Mouse (Mus musculus): Measurements from ENCODE around the gene Slc25a29. TPM values are rescaled to one million over a fixed set of nuclear protein-coding genes. Genes with fewer than 3 reads are reported as not detected.

Gene Slc25a29
- total RNA-seq, 2 experiments from 2014 or later: 6.4 to 9.2 TPM

DNA sequence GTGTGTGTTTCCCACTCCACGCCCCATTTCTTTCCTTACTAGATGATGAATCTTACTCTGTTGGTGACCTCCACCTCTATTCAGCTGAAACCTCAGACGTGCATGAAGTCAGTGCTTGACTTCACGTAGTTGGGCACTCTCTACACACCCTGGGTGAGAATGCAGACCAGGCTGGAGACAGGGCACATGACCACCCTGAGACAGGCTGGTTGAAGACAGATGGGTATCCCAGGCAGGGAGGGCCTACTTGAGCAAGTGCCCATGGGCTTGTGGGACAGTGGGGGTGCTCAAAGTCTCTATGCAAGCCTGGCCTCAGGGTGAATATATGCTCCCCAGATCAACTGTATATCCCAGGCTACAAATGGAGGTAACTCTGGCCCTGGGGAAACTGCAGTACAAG is 1.3 kb downstream of the Slc25a29 start:
- no peak for DNase-seq

DNA sequence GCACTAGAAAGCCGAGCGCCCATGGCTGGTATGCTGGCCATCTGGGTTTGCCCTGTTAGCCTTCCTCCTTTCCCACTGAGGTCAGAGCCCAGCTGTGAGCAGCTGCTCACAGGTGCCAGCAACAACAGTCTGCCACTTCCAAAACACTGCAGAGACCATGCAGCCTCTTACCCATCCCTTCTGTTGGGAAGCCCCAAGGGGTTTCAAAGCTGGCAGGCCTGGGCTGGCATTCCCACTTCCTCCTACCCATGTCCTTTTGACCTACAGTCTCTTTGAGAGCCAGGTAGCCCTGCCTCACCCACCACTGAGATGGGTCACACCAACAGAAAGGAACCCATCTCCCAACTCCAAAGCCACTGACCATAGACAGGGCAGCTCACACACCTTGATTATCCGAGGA is 2.3 kb downstream of the Slc25a29 start:
- DNase-seq: no peak

DNA sequence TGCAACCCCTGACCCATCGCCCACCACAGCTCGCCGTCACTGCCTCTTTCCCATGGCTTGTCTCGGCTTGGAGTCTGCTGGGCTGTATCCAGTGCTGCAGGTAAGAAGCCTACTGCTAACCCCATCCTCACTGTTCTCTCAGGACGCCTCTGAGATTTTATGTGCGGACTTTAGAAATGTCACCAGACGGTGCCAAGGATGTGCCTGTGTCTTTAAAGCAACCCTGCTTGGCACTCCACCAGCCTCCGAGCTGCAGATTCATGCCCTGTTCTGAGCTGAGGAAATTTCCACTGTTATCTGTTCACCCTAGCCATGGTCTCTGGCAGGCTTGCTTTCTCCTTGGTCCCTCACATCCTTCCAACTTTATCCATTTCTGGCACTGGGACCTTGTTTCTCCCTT is 2.8 kb downstream of the Slc25a29 start:
- DNase-seq: peak; percentile 58

DNA sequence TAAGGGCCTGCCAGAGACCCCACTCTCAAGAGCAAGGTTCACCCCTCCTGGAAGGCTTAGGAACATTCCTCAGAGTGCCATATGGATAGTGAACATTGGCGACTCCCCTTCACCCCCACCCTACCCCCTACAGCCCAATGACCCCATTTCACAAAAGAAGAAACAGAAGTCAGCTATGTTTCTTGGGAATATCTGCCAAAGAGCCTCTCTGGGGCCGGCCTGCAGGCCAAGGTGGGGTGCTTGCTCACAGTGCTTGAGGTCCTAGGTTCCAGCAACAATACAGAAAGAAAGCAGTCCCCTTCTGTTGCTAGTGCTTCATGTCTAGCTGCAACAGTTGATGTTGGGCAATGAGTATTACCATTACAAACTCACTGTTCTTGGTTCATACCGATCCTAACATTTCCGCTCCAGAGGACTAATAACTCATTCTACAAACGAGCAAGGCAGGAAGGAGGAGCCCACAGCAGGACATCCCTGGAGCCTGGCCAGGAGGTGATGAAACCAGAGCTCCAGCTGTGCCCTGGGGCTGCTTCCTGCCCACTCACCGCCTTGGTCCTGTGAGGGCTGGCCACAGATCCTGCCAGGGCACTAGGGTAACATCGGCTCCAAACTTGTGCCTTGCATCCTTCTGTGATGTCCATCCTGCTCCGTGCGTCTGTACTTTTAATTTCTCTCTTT is 3.6 kb downstream of the Slc25a29 start:
- DNase-seq: peak; percentile 63

DNA sequence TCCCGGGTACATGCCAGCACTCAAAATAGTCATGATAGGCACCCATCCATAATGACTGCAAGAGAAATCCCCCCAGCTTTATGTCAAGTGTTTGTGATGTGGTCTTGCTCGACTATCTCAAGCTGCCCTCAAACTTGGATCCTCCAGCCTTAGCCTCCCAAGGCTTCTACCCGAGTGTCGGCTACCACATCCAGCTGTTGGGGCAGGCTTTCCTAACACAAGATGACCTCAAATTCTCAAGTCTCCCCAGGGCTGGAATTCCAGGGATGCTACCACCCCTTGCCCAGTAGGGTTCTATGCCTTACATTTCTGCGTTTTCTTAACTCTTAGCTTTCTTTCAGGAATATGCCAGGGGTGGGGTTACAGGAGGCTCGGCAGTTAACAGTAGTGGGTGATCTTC is 5.3 kb downstream of the Slc25a29 start:
- DNase-seq: no peak

DNA sequence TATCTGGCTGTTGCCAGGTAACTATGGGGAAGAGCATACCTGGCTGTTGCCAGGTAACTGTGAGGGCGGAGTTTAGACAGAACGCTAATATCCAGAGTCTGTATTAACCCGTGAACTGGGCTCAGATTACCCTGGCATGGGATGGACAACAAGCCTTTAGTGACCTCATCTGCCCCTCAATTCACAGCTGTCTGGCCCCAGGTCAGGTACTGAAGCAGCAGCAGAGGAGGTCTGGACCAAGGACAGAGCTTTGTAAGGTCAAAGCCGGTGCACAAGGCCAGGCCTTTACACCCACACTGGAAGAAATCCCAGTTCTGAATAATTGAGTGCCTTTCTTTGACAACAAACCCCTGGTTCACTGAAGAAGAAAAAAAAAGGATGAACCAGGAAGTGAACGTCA is 6.0 kb downstream of the Slc25a29 start:
- DNase-seq: no peak

DNA sequence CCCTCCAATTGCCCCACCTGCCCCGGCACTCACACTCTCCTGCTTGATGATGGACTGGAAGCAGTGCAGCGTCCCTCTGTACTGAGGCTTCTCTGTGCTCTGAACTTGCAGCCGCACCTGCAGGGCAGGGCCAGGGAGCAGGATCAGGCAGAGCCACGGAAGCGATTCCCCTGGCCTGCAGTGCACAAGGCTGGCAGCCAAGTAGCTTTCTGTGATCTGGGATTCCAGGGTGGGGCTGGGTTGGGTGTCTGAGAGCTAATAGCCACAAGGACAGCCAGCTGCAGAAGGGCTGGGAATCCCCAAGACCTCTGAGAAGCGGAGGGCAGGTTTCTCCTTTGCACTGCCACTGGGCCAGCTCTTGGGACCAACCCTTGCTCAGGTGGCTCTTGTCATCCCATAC is 8.0 kb downstream of the Slc25a29 start:
- DNase-seq: no peak

DNA sequence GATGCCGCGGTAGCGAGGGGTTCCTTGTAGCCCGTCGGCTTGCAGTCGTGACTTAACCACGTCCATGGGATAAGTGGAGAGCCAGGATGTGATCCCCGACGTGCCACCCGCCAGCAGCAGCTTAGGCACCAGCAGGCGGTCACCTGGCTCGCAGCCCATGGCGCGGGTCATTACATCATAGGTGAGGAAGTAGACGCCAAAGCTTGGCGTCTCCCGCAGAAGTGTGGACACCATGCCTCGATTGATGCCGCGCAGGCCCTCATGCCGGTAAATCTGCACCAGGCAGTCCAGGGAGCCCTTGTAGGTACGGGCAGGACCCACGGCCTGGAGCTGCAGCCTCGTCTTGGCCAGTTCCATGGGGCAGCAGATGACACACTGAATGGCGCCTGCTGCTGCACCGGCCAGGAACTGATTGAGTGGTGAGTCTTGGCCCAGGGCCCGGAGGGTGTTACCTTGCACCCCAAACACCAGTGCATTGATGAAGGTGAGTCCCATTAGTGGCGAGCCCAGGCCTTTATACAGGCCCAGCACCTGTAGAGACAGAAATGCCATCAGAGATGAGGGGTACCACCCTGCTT is 8.6 kb downstream of the Slc25a29 start:
- DNase-seq: no peak

DNA sequence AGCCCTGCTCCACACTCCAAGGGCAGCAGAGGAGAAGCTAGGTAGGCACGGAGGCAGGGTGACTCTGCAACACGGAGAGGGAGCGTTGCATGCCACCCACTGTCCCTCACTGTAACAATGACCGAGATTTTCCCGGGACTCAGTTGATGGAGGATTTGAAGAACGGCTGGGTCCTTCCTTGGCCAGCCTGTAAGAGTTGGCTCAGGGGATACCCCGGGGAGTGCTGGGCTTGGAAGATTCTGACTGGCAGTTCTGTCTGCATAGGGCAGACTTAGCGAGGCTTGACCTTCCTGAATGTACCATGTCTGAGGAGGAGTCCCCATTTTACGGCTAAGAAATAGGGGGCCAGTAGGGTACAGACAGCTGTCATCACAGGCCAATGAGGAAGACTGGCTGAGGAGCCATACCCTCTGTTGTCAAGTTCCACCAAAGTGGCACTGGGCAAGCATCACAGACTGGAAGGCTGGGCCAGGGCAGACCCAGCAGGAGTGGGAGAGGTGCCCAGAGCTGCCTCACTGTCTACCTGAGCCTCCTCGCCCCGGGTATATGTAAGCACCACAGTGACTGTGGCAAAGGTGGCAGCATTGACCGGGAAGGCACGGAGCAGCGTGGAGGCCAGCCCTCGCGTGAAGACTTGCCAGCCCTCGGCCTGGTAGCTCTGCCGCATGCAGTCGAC is 9.3 kb downstream of the Slc25a29 start:
- DNase-seq: no peak

DNA sequence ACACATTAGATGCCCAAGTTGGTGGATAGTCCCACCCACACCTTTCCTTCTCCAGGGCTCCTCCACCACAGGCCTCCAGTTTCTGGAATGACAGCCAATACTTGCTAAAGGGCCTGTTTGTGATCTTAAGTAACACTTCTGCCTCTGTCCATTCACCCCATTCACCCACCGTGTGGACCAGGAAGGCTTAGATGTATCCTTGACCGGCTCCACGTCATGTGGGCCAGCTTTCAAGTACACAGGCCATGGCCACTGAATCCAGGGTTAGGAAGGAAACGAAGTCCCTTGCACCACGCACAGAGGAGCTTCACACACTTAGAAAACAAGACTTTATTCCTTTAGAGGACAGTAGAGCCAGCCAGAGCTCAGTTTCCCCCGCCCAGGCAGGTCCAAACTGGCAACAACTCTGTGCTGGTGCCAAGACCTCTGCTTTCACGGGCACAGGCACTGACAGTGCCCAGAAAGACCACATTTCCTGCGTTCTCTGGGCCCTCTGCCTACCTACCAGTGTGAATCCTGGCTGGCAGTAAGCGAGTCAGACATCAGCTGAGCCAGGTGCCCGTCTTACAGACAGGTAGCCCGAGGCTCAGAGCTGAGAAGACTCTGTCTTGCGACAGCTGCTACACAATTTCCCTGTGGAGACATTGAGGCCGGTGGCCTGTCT is 10.0 kb downstream of the Slc25a29 start:
- DNase-seq: no peak

DNA sequence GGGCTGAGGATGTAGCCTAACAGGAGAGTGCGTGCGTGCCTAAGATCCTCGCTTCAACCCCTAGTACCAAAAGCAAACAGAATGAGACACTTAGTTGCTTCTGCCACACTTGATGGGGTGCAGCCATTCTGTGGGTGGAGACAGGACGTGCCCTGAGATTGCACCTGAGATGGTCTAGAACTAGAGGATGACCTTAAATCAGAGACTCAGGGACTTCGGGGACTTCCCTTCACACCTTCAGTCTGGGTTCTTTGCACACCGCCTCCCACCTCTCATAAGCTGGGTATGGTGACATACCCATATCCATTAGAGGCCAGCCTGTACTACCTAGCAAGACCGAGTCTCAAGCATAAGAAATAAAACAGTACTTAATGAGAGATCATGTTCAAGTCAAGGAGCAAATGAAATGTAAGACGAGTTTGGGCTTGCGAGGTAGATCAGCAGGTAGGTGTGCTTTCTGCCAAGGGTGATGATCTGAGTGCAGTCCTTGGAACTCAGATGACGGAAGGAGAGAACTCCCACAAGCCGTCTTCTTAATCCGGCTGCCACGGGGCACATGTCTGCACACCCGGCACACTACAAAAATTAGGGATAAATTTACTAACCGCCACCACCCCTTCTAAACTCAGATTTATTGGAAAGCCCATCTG is 11.3 kb downstream of the Slc25a29 start:
- no peak for DNase-seq

DNA sequence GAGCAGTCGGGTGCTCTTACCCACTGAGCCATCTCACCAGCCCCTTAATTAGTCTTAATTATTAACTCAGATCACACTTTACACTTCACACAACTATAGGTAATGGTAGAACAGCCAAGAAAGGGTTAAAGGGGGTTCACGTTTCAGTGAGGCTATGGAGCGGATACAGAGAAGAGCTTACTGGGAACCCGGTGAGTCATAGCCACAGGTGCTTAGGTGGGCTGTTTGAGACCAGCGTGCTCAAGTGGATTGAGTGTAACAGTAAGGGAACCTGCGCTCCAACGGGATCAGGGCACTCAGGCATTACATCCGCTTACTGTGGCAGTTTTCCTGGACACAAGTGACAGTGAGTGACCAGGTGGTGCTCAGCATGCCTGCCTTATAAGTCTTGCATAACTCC is 12.6 kb downstream of the Slc25a29 start:
- no peak for DNase-seq

DNA sequence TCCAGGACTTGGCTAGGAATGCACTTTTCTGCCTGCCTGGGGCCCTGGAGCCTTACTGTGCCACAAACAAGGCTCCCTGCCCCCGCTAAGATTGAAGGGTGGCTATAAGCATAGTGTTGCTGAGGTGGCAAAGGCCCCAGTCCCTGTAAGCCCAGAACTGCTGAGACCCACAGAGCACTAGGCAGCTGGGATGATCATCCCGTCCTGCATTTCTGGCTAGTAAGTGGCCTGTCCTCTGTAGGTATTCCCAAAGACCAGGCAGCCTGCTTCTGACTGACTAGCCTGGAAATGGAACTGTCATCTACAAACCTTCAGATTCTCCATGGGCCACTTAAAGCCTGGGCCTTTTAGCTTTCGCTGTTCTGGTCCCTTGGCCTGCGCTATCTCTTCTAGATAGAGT is 15.2 kb downstream of the Slc25a29 start:
- no peak for DNase-seq

DNA sequence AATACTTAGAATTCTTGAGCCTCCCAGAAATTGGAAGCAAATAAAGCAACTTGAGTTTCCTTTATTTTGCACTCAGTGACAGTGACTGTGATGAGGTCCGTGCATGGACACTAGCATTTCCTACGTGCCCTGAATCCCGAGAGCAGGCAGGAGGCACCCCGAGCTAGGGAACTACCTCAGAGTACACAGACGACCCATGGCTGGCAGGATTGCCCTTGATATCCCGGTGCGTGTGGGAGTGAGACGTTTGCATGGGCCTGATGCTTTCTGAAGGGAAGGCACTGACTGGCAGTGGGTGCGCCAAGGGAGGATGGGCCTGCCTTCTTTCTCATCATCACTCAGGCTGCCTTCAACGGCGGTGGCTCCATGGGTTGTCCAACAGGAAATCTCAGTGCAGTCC is 19.1 kb downstream of the Slc25a29 start:
- no peak for DNase-seq

DNA sequence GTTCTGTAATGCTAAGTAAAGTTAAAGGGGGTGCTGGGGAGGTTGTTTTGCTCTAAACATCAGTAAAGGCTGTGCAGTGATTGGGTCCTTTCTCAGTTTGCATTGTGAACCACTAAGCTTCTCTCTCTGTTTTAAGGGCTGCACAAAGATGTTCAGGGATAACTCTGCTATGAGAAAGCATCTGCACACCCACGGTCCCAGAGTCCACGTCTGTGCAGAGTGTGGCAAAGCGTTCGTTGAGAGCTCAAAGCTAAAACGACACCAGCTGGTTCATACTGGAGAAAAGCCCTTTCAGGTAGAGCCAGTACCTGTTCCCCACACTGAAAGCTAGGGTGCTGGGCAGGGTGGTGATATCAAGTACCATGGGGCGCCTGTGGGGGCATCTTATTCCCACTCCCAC is 21.2 kb downstream of the Slc25a29 start:
- DNase-seq: no peak

DNA sequence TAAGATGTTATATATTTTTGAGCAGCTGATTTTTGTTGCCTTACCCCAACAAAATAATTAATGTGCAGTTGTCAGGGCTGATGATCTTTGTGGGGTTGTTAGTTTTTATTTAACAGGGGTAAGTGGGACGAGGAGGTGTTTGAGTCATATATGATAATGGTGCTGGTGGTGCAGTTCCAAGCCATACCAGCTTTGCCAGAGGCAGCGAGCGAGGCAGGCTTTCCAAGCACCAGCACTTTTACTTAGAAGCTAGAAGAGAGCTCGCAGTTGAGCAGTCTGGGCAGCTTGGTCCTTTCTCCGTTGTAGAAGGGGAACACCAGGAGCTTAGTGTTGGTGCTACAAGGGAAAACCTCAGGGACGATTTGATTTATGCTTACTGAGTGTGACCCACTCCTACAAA is 23.2 kb downstream of the Slc25a29 start:
- DNase-seq: no peak

DNA sequence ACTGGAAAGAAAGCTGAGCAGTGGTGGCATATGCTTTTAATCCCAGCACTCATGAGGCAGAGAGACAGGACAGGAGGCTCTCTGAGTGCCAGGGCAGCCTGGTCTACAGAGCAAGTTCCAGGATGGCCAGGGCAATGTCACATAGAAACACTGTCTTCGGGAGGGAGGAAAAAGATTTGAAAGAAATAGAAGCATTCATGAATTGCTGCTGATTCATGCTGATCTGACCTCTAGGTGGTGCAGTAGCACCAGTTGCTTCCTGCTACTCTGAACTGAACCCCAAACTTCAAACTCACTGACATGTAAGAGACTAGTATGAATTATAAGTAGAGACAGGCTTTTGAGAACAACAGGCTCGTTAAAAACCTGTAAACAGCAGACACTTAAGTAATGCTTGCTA is 24.6 kb downstream of the Slc25a29 start:
- no peak for DNase-seq

DNA sequence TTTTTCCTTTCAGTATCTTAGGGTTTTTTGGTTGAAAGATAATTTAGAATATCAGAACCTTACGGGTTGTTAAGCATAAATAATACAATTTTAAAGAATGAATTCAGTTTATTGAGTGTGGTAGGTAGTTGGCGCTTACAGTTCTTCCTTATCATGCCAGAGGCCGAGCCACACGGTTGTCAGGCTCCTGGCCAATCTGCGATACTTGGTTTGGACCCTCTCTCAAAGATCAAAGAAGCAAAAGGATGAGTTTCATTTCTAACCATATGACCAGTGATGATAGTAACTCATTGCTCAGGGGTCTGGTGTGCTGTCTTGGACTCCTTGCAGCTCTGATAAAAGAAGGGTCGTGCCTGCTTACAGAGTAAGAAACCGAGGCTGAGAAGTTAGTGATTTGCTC is 25.4 kb downstream of the Slc25a29 start:
- no peak for DNase-seq

DNA sequence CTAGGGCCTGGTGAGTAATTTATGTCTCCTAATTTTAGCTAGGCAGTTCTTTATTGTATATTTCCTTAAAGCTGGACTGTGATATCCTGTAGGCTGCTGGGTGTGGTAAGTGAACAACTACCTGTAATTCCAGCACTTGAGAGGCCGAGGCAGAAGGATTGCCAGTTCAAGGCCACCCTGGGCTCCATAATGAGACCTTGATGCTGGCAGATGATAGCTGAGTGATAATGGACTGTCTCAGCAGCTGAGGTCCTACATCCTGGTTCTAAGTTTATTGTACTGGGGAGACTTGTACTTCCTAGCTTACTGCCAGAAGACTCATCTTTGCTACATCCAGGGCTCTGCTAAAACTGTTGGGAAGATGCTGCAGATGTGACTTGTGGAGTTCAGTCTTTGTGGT is 25.9 kb downstream of the Slc25a29 start:
- DNase-seq: no peak

DNA sequence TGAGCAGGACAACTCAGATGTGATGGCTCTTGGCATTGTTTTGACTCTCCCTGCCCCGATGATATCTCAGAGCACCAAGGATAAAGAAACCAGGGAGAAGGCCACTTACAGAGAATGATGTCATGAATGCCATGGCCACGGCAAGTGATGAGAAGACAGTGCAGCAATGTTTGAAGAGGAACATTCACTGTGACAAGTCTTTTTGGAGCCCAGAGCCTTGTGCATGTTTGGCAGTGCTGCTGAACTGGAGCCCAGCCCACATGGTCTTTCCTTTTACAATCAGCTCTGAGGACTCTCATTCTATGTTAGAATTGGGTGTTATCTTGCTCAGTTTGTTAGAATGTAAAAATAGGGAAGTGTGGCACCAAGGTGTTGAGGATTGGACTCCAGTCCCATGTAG is 27.2 kb downstream of the Slc25a29 start:
- DNase-seq: no peak

DNA sequence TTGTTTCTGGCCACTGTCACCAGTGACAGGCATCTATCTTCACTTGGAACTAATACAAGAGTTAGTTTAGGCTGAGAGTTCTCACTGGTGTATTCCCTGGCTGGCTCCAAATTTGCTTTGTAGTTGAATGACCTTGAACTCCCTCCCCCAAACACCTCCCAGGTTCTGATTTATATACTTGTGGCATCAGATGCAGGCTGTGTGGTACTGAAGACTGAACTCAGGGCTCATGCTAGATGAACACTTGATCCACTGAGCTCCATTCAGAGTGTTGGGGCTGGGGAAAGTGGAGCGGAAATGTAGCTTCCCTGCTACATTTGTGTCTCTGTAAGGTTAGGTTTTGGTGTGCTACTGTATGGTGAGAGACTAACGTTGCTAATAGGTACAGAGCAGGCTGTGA is 31.3 kb downstream of the Slc25a29 start:
- DNase-seq: no peak

DNA sequence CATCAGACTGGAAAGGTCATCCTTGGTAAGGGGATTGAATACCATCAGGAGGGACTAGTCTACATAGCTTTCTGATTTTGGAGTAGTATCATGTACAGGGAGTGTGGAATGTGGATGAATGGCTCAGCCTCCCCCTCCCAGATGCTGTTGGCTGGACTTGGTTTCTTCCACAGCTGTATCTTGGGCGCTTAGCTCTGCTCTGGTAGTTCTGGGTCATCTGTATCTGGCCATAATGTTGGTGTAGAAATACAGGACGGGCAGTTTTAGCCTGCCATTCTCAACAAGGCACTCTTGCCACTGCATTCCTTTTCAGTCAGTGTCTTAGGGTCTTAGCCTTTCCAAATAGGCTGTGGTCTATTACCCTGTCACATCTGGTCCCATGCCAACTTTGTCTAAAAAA is 34.1 kb downstream of the Slc25a29 start:
- DNase-seq: no peak

DNA sequence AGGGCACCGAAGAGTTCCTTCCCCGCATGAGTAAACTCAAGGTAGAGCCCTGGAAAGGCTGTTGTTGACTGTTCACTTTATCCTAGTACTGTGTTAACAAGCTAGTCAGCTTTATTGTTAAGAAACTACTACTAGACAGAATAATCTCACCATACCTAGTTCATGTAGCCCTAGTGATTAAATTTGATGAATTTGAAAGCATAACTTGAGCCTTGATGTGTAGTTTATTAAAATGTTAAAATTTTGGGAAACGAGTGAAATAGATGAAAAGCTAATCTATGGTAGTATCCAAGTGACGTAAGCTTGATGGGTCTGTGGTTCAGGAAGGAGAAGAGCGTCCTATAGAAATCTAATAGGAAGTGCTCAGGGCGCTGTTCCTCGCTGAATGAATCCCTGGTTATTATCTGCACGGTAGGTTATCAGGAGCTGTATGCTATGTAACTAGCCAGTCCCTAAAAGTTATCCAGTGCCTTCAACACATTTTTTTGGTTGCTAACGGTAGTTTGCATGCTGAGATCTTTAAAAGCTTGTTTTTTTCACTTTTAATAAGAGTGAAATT is 40.6 kb downstream of the Slc25a29 start:
- no peak for DNase-seq
